16 mouse cellular contexts compared by ENCODE assay signal in genomic region chr1:189978244-189978643, GRCm38 (mm10).
"Had no signal": no experiment of that assay in that cellular context is flagged by ENCODE, and none has a peak within 500 bp of the region (broad histone marks: within the 10 kb centered on the region; RNA-seq: fewer than 3 reads in every experiment).

No protein-coding gene starts in this region.

- H3K9ac ChIP-seq: limb, embryonic 12.5 days; limb, embryonic 15.5 days; liver, embryonic 14.5 days; liver, postnatal 0 days; lung, embryonic 14.5 days; midbrain, embryonic 12.5 days had no signal

- H3K9me3 ChIP-seq: limb, embryonic 12.5 days; limb, embryonic 15.5 days; midbrain, embryonic 12.5 days had no signal

- H3K27ac ChIP-seq: kidney, postnatal 0 days; layer of hippocampus, adult 2 months; limb, embryonic 12.5 days; limb, embryonic 15.5 days; liver, embryonic 14.5 days; macrophage; midbrain, embryonic 12.5 days had no signal

- H3K27me3 ChIP-seq: limb, embryonic 12.5 days had no signal

- DNase-seq: kidney, adult 2 months; kidney, postnatal 25 days; left cerebral cortex, postnatal 4 days; liver, postnatal 0 days; lung, embryonic 14.5 days; thymus, adult 18-20 months; thymus, postnatal 36 days had no signal

- H3K36me3 ChIP-seq: limb, embryonic 12.5 days; limb, embryonic 15.5 days; midbrain, embryonic 12.5 days had no signal

- H3K4me1 ChIP-seq: limb, embryonic 12.5 days; limb, embryonic 15.5 days had no signal

- ATAC-seq: liver, postnatal 0 days; lung, postnatal 0 days had no signal

- H3K4me2 ChIP-seq: limb, embryonic 12.5 days; limb, embryonic 15.5 days; liver, embryonic 11.5 days; lung, embryonic 14.5 days; midbrain, embryonic 12.5 days had no signal

- H3K4me3 ChIP-seq: layer of hippocampus, adult 2 months; limb, embryonic 12.5 days; limb, embryonic 15.5 days; midbrain, embryonic 12.5 days had no signal
